In the genomic region with DNA sequence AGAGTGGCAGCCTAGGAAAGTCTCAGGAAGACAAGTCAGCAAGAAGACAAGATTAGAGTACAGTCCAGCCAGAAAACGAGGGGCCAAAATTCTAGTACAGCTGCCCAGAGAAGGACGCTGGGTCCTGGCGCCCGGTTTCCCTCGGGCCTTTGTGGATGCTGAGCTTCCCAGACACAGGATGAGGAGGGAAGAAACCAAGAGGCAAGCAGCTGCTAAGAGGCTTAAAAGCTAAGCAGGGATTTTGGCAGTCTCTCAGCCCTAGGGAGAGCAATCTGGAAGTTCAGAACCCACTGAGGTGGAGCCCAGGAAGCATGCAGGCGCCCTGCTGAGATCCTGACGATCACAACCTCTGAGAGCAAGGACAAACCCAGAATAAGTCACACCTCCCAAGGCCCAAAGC, we compare ENCODE assay signal across 24 mouse cellular contexts.
DNase-seq lines count a peak whose midpoint lies in the region; ATAC-seq and TF ChIP-seq lines count a peak whose summit lies in the region.
"Had no signal": no experiment of that assay in that cellular context is flagged by ENCODE, and none has a peak within 500 bp of the region (broad histone marks: within the 10 kb centered on the region; RNA-seq: fewer than 3 reads in every experiment).

No protein-coding gene starts in this region.

- H3K27me3 ChIP-seq in forebrain, embryonic 11.5 days (ENCODE audit: control insufficient read depth, insufficient read depth, low read length), result no peaks in the 10 kb centered on the region
- H3K27me3 ChIP-seq in forebrain, embryonic 10.5 days (ENCODE audit: poor library complexity, severe bottlenecking), result peaks cover 31% of the 10 kb centered on the region
- H3K27me3 ChIP-seq in midbrain, postnatal 0 days (ENCODE audit: insufficient read depth, low read length), result no peaks in the 10 kb centered on the region
- H3K27me3 ChIP-seq in midbrain, embryonic 16.5 days (ENCODE audit: control insufficient read depth, insufficient read depth, low read depth, low read length), result no peaks in the 10 kb centered on the region; the same call in 1 of the 2 replicates
- H3K27me3 ChIP-seq: heart, embryonic 15.5 days; hindbrain, embryonic 15.5 days; neural tube, embryonic 15.5 days had no signal

- TF ChIP-seq CTCF in midbrain, postnatal 0 days (IDR thresholded peaks at IDR 0.05), result no peak
- no peak for TF ChIP-seq CTCF in gastrocnemius, adult 2 months (IDR thresholded peaks at IDR 0.05)

- no peaks in the 10 kb centered on the region for H3K9me3 ChIP-seq in forebrain, embryonic 11.5 days (ENCODE audit: control insufficient read depth, low read length)
- H3K9me3 ChIP-seq in forebrain, embryonic 10.5 days, result no peaks in the 10 kb centered on the region
- no peaks in the 10 kb centered on the region for H3K9me3 ChIP-seq in midbrain, postnatal 0 days (ENCODE audit: low read length)
- H3K9me3 ChIP-seq in midbrain, embryonic 16.5 days (replicated peaks; ENCODE audit: control insufficient read depth, low read length, poor library complexity, severe bottlenecking), result no peaks in the 10 kb centered on the region
- H3K9me3 ChIP-seq: heart, embryonic 15.5 days; hindbrain, embryonic 15.5 days; limb, embryonic 10.5 days; midbrain, embryonic 10.5 days; neural tube, embryonic 15.5 days had no signal

- no peaks in the 10 kb centered on the region for H3K36me3 ChIP-seq in forebrain, embryonic 11.5 days (ENCODE audit: control insufficient read depth, insufficient read depth, low read length)
- no peaks in the 10 kb centered on the region for H3K36me3 ChIP-seq in forebrain, embryonic 10.5 days (replicated peaks)
- H3K36me3 ChIP-seq in midbrain, postnatal 0 days (ENCODE audit: insufficient read depth, low read length), result no peaks in the 10 kb centered on the region
- H3K36me3 ChIP-seq in midbrain, embryonic 16.5 days (ENCODE audit: control insufficient read depth, insufficient read depth, low read length), result no peaks in the 10 kb centered on the region
- H3K36me3 ChIP-seq: heart, embryonic 15.5 days; hindbrain, embryonic 15.5 days; limb, embryonic 10.5 days; midbrain, embryonic 10.5 days; neural tube, embryonic 15.5 days had no signal

- 43% methylated on average over 7 of the region's 7 CpGs for WGBS in forebrain, embryonic 11.5 days
- 51% methylated on average over 7 of the region's 7 CpGs for WGBS in forebrain, embryonic 10.5 days
- WGBS in midbrain, postnatal 0 days, result 49% methylated on average over 7 of the region's 7 CpGs
- 32% methylated on average over 7 of the region's 7 CpGs for WGBS in midbrain, embryonic 16.5 days

- DNase-seq in forebrain, embryonic 11.5 days (ENCODE audit: low spot score), result peak; percentile 23
- no peak for DNase-seq in forebrain, embryonic 10.5 days (ENCODE audit: extremely low spot score, low spot score)
- peak; percentile 38 for DNase-seq in midbrain, postnatal 0 days (ENCODE audit: low spot score)
- DNase-seq in gastrocnemius, adult 2 months, result peak; percentile 42
- peak; percentile 70 for DNase-seq in retina, postnatal 1 day
- no peak for DNase-seq in ovary, postnatal 10 days (ENCODE audit: low spot score)
- DNase-seq in cerebellum, postnatal 25 days, result no peak
- DNase-seq: adrenal gland, postnatal 25 days; cerebellum, postnatal 14 days; forebrain, postnatal 0 days; lung, embryonic 14.5 days; lung, postnatal 4 days; thymus, adult 18-20 months had no signal

- H3K4me2 ChIP-seq in forebrain, embryonic 11.5 days (ENCODE audit: low read depth, low read length, severe bottlenecking), result no peak overlapping the region
- H3K4me2 ChIP-seq in midbrain, postnatal 0 days (ENCODE audit: low read depth, low read length, poor library complexity, severe bottlenecking), result no peak overlapping the region
- H3K4me2 ChIP-seq in midbrain, embryonic 16.5 days (ENCODE audit: low read length), result no peak overlapping the region
- H3K4me2 ChIP-seq: heart, embryonic 15.5 days; hindbrain, embryonic 15.5 days; liver, embryonic 11.5 days; lung, embryonic 14.5 days; neural tube, embryonic 15.5 days had no signal

- ATAC-seq in forebrain, embryonic 11.5 days (replicated peaks; ENCODE audit: low FRiP score), result no peak
- no peak for ATAC-seq in midbrain, postnatal 0 days (ENCODE audit: low FRiP score)
- no peak for ATAC-seq in midbrain, embryonic 16.5 days
- ATAC-seq: activated CD4-positive, CD25-positive, alpha-beta regulatory T cell, adult 4 months; forebrain, postnatal 0 days; intestine, postnatal 0 days had no signal

- H3K4me3 ChIP-seq in forebrain, embryonic 11.5 days (ENCODE audit: low read depth, low read length), result no peak overlapping the region
- H3K4me3 ChIP-seq in forebrain, embryonic 10.5 days, result no peak overlapping the region
- H3K4me3 ChIP-seq in midbrain, postnatal 0 days (ENCODE audit: low read depth, low read length), result no peak overlapping the region
- no peak overlapping the region for H3K4me3 ChIP-seq in midbrain, embryonic 16.5 days (ENCODE audit: low read depth, low read length)
- no peak overlapping the region for H3K4me3 ChIP-seq in gastrocnemius, adult 2 months
- H3K4me3 ChIP-seq: erythroblast, embryonic 14.5 days; heart, embryonic 15.5 days; hindbrain, embryonic 15.5 days; limb, embryonic 10.5 days; midbrain, embryonic 10.5 days; myocyte; neural tube, embryonic 15.5 days had no signal

- intact Hi-C loops in gastrocnemius, adult 2 months (cut with DNase I), result no loop called here

- no peak overlapping the region for H3K27ac ChIP-seq in forebrain, embryonic 11.5 days (ENCODE audit: low read depth, low read length)
- H3K27ac ChIP-seq in forebrain, embryonic 10.5 days, result no peak overlapping the region
- H3K27ac ChIP-seq in midbrain, postnatal 0 days (ENCODE audit: low read depth, low read length), result no peak overlapping the region
- no peak overlapping the region for H3K27ac ChIP-seq in midbrain, embryonic 16.5 days (ENCODE audit: low read length)
- no peak overlapping the region for H3K27ac ChIP-seq in gastrocnemius, adult 2 months
- H3K27ac ChIP-seq: heart, embryonic 15.5 days; hindbrain, embryonic 15.5 days; limb, embryonic 10.5 days; midbrain, embryonic 10.5 days; neural tube, embryonic 15.5 days had no signal

- no peak overlapping the region for H3K9ac ChIP-seq in forebrain, embryonic 11.5 days (ENCODE audit: low read length)
- no peak overlapping the region for H3K9ac ChIP-seq in midbrain, postnatal 0 days (replicated peaks; ENCODE audit: low read length, poor library complexity, severe bottlenecking)
- no peak overlapping the region for H3K9ac ChIP-seq in midbrain, embryonic 16.5 days (ENCODE audit: low read depth, low read length)
- H3K9ac ChIP-seq: forebrain, postnatal 0 days; heart, embryonic 15.5 days; hindbrain, embryonic 15.5 days; lung, embryonic 14.5 days; neural tube, embryonic 15.5 days had no signal

- no peaks in the 10 kb centered on the region for H3K4me1 ChIP-seq in forebrain, embryonic 11.5 days (replicated peaks; ENCODE audit: control insufficient read depth, insufficient read depth, low read length)
- H3K4me1 ChIP-seq in forebrain, embryonic 10.5 days, result no peaks in the 10 kb centered on the region
- H3K4me1 ChIP-seq in midbrain, postnatal 0 days (ENCODE audit: insufficient read depth, low read length), result no peaks in the 10 kb centered on the region
- no peaks in the 10 kb centered on the region for H3K4me1 ChIP-seq in midbrain, embryonic 16.5 days (ENCODE audit: control insufficient read depth, insufficient read depth, low read length)
- H3K4me1 ChIP-seq: heart, embryonic 15.5 days; hindbrain, embryonic 15.5 days had no signal

Comparison
In these comparisons a context has a peak if more than half of its experiments do, and no peak if none do; other contexts are left out.
1. DNase-seq: peak in forebrain, embryonic 11.5 days (single experiment), midbrain, postnatal 0 days (single experiment), gastrocnemius, adult 2 months (single experiment) and retina, postnatal 1 day (single experiment); none in forebrain, embryonic 10.5 days (single experiment), ovary, postnatal 10 days (single experiment) and cerebellum, postnatal 25 days (0 of 2).